16 mouse cellular contexts compared by ENCODE assay signal in the genomic region with DNA sequence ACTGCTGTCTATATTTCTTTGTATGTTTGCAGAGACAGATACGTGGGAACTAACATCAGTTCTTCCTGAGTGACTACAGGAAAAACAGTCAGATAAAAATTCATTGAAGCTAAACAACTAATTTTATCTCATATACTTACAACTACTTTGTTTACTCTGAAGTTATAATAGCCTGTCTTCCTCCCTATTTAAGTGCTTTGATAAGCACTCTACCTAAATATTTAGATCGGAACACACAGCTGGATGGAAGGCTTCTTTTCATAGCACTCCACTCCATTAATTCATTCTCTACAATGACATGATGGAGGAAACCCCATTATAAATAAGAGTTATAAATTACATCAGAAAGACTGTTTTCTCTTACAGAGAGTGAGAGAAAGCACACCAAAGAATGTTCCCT.
"Had no signal": no experiment of that assay in that cellular context is flagged by ENCODE, and none has a peak within 500 bp of the region (broad histone marks: within the 10 kb centered on the region; RNA-seq: fewer than 3 reads in every experiment).

No protein-coding gene starts in this region.

- H3K9ac ChIP-seq: neural tube, embryonic 13.5 days; neural tube, embryonic 15.5 days; stomach, embryonic 15.5 days had no signal

- H3K4me3 ChIP-seq: neural tube, embryonic 13.5 days; neural tube, embryonic 15.5 days; stomach, embryonic 15.5 days had no signal

- H3K4me2 ChIP-seq: neural tube, embryonic 13.5 days; neural tube, embryonic 15.5 days; stomach, embryonic 15.5 days had no signal

- H3K27ac ChIP-seq: neural tube, embryonic 13.5 days; neural tube, embryonic 15.5 days; stomach, embryonic 15.5 days; stomach, postnatal 0 days had no signal

- H3K36me3 ChIP-seq: neural tube, embryonic 13.5 days; neural tube, embryonic 15.5 days; stomach, embryonic 15.5 days had no signal

- H3K4me1 ChIP-seq: neural tube, embryonic 13.5 days; neural tube, embryonic 15.5 days; stomach, embryonic 15.5 days had no signal

- DNase-seq: retina, postnatal 1 day; right cerebral cortex, adult 18-20 months; right cerebral cortex, postnatal 14 days; right cerebral cortex, postnatal 25 days; right cerebral cortex, postnatal 4 days; spleen, adult 18-20 months; thymus, adult 18-20 months; thymus, adult 2 months; thymus, postnatal 14 days; thymus, postnatal 25 days; thymus, postnatal 36 days; thymus, postnatal 4 days had no signal

- H3K27me3 ChIP-seq: neural tube, embryonic 13.5 days; neural tube, embryonic 15.5 days; stomach, embryonic 15.5 days had no signal

- H3K9me3 ChIP-seq: neural tube, embryonic 13.5 days; neural tube, embryonic 15.5 days; stomach, embryonic 15.5 days had no signal
